Mouse (Mus musculus): ENCODE measurements around the gene Sycp3. TPM values are rescaled to one million over a fixed set of nuclear protein-coding genes. Genes with fewer than 3 reads are reported as not detected.

Gene Sycp3
- polyA plus RNA-seq (2015; fragmentation: Nextera tagmentation; extraction: Ambion mirVana) = 0.39 and 0.62 TPM in 2 replicates

GRCm38 (mm10) chr10:88459502-88459992 lies at the start of gene Sycp3:
Sycp3 (plus strand) TSS chr10:88459569.
- no peak for ATAC-seq
- no peak within 1 kb of the TSS for H3K4me2 ChIP-seq (replicated peaks)

GRCm38 (mm10) chr10:88409751-88410150 lies 49.6 kb upstream of the Sycp3 start:
- Histone ChIP-seq H3K4me3 (replicated peaks) (no peak overlapping the region), H3K4me1 (replicated peaks) (no peaks in the 10 kb centered on the region), H3K9me3 (no peaks in the 10 kb centered on the region), H3K36me3 (no peaks in the 10 kb centered on the region), H3K4me2 (replicated peaks) (no peak overlapping the region), H3K27me3 (replicated peaks) (no peaks in the 10 kb centered on the region), H3K27ac (no peak overlapping the region), H3K9ac (no peak overlapping the region)
- ATAC-seq = no peak
- 51% methylated on average over 2 of the region's 2 CpGs for WGBS

More at GRCm38 (mm10) chr10:88459502-88459992, at the start of gene Sycp3:
- no peak within 1 kb of the TSS for H3K9ac ChIP-seq
- H3K4me1 ChIP-seq (replicated peaks) = no peaks in the 10 kb centered on the region
- H3K4me3 ChIP-seq (replicated peaks) = no peak within 1 kb of the TSS
- 82% methylated on average over 33 of the region's 33 CpGs for WGBS
- H3K9me3 ChIP-seq = no peaks in the 10 kb centered on the region
- H3K27me3 ChIP-seq (replicated peaks) = no peaks in the 10 kb centered on the region
- no peaks in the 10 kb centered on the region for H3K36me3 ChIP-seq
- no peak within 1 kb of the TSS for H3K27ac ChIP-seq

DNA sequence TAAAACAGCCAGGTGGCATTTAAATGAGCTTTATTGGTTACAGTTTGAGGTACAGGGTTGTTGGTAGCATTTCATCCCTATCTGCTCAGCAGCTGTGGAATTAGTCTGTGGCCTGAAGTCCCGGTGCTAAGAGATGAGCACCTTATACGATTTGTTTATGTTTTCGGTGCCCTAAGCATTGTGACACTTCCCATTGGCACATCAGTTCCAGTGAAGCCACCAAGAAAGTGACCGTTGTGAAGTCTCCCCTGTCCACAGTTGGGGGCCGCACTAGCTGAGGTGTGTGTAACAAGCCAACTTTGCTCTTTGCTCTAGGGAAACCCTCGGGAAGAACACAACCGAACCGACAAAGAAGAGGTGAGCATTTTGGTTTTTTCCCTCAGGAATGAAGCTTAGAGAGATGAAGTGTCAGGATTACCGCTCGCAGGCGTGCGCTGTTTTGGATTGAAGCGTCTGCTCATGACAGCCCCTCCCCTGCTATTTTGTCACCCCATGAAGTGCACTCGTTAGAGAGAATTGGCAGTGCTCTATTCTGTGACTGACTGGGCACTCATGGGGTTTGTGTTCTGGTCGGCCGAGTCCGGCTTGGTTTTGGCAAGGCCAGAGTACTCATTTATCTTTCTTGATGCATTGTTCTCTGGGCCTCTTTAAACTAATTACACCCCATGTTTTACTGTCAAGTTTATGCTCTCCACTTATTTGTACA lies 46.9 kb upstream of the Sycp3 start:
- no peaks in the 10 kb centered on the region for H3K4me1 ChIP-seq (replicated peaks)
- H3K27me3 ChIP-seq (replicated peaks) = no peaks in the 10 kb centered on the region
- ATAC-seq = no peak
- H3K27ac ChIP-seq = no peak overlapping the region
- no peaks in the 10 kb centered on the region for H3K9me3 ChIP-seq
- 65% methylated on average over 17 of the region's 17 CpGs for WGBS
- H3K36me3 ChIP-seq = no peaks in the 10 kb centered on the region; the same call in 1 of the 2 replicates
- no peak overlapping the region for H3K4me2 ChIP-seq (replicated peaks)
- no peak overlapping the region for H3K4me3 ChIP-seq (replicated peaks)
- no peak overlapping the region for H3K9ac ChIP-seq

DNA sequence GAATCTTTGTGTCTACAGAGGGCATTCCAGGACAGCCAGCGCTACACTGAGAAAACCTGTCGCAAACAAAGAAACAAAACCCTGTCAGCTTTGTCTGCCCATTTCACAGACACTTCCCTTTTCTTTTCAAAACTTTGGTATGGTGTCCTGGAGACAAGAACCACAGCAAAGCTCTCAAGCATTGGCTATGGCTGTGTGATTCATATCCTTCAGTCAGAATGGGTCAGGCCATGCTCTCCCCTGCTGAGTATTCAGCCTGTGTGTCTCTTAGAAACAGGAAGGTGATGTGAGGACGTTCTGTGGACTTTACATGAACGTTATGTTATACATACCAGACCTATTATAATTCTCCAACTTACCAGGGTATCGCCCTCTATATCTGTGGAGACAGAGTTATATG lies 41.7 kb upstream of the Sycp3 start:
- Histone ChIP-seq H3K9ac (no peak overlapping the region), H3K36me3 (peaks cover 6% of the 10 kb centered on the region), H3K27ac (no peak overlapping the region), H3K4me2 (replicated peaks) (no peak overlapping the region), H3K9me3 (no peaks in the 10 kb centered on the region), H3K27me3 (replicated peaks) (no peaks in the 10 kb centered on the region), H3K4me1 (replicated peaks) (no peaks in the 10 kb centered on the region), H3K4me3 (replicated peaks) (no peak overlapping the region)
- WGBS = 87% methylated on average over 5 of the region's 5 CpGs
- ATAC-seq = no peak

DNA sequence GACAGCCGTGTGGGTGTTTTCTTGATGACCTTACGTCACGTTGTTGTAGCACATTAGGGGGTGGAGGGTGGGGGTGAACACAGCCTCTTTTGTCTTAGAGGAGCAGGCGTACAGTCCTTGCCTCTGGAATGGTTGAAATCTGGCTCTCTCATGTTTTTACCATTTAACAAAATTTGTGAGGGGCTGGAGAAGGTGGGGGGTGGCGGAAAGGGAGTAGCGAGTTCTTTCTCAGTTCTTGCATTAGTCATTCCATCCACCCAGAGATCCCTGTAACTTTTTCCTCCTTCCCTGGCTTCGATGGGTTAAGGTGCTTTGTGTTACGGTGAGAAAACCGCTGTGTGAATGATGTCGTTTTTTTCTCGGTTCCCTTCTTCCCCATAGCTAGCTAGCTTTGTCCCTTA lies 39.2 kb upstream of the Sycp3 start:
- 74% methylated on average over 11 of the region's 11 CpGs for WGBS
- no peak for ATAC-seq
- H3K4me3 ChIP-seq (replicated peaks) = no peak overlapping the region
- no peaks in the 10 kb centered on the region for H3K4me1 ChIP-seq (replicated peaks)
- no peak overlapping the region for H3K4me2 ChIP-seq (replicated peaks)
- no peak overlapping the region for H3K9ac ChIP-seq
- H3K27ac ChIP-seq = no peak overlapping the region
- peaks cover 6% of the 10 kb centered on the region for H3K36me3 ChIP-seq
- no peaks in the 10 kb centered on the region for H3K9me3 ChIP-seq
- H3K27me3 ChIP-seq (replicated peaks) = no peaks in the 10 kb centered on the region

DNA sequence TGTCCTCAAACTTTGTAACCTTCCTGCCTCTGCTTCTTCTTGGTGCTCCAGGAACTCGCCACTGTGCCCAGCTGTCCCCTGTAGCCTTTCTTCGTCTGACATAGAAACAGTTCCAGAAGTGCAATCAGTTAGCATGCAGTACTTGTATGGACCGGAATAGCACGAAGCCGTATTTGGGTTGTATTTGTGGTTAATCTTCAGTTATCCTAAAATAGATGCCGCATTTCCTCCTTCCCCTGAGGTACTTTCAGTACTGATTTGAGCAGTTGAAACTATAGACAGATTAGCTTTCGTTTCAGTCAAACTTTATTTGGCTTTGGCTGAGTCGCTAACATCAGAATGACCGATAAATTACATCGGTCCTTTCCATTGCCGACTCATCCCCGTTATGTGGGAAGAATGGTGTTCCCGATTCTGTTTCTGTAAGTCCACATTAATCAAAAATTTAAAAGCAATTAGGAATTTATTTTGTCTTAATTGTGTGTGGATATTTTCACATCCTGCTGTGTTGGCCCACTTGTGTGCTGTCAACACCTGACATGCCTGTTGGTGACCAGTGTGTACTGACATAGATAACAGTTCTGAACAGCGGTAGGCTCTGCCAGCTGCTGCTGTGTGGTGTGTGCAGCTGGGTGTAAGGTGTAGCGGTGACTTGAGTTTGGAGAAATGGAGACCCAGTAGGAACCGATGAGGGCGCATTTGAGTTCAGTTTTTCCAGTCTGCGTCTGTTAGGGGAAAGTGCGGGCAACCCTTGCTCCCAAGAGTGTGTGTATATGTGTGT lies 38.5 kb upstream of the Sycp3 start:
- Histone ChIP-seq H3K27me3 (replicated peaks) (no peaks in the 10 kb centered on the region), H3K27ac (no peak overlapping the region), H3K4me1 (replicated peaks) (no peaks in the 10 kb centered on the region), H3K4me2 (replicated peaks) (no peak overlapping the region), H3K9ac (no peak overlapping the region), H3K36me3 (peaks cover 6% of the 10 kb centered on the region), H3K9me3 (no peaks in the 10 kb centered on the region), H3K4me3 (replicated peaks) (no peak overlapping the region)
- no peak for ATAC-seq
- 92% methylated on average over 19 of the region's 19 CpGs for WGBS

DNA sequence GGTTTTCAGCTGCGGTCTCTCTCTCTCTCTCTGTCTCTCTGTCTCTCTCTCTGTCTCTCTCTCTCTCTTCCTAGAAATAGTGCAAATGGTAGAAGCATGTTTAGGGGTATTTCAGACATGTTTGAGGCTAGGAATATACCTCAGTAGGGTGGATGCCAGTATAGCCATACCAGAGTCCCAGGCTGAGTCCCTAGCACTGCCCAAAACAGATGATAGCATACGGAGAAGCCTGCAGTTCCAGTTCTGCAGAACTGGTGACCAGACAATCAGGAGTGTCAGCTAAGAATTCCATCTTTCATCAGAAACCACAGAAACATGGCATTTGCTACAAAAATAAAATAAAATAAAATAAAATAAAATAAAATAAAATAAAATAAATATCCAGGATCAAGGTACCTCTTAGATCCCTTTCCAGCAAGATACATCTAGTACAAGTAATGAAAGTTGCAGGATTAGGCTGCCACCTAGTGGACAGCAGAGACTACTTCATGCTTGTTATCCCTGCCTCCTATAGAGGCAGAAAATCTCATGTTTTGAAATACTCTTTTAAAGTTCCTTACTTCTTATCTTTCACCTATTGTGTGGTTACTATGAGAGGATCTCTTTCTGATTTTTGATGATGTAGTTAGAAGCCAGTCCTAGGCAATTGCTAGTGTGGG lies 33.1 kb upstream of the Sycp3 start:
- Histone ChIP-seq H3K4me1 (replicated peaks) (no peaks in the 10 kb centered on the region), H3K4me2 (replicated peaks) (no peak overlapping the region), H3K4me3 (replicated peaks) (no peak overlapping the region), H3K27me3 (replicated peaks) (no peaks in the 10 kb centered on the region), H3K27ac (no peak overlapping the region), H3K9ac (no peak overlapping the region), H3K9me3 (no peaks in the 10 kb centered on the region), H3K36me3 (0 out of 2 replicates have a peak, but pooled peaks cover 9% of the 10 kb centered on the region)
- 94% methylated on average over 2 of the region's 2 CpGs for WGBS
- peak; percentile 76; the same call in 1 of the 2 replicates for ATAC-seq

DNA sequence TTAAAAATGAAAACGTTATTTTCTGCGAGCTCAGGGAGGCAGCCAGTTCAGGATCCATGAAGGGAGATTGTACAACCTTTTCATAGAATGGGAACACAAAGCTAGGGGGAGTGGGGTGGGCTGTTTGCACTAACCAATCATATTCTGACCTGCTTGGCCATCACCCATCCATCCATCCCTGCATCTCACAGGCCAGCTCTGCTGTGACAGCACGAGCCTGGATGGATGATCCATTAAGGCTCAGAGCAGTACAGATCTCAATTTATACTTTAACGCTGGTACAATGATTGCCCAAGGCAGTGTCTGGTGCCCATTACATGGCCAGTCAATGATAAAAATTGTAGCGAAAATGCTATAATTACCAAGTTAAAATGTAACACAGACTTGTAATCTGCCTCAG lies 32.5 kb upstream of the Sycp3 start:
- H3K27me3 ChIP-seq (replicated peaks) = no peaks in the 10 kb centered on the region
- ATAC-seq = peak; percentile 26; the same call in 1 of the 2 replicates
- WGBS = 60% methylated on average over 5 of the region's 5 CpGs
- no peak overlapping the region for H3K4me2 ChIP-seq (replicated peaks)
- H3K4me3 ChIP-seq (replicated peaks) = no peak overlapping the region
- H3K9ac ChIP-seq = no peak overlapping the region
- H3K27ac ChIP-seq = no peak overlapping the region
- no peaks in the 10 kb centered on the region for H3K9me3 ChIP-seq
- 0 out of 2 replicates have a peak, but pooled peaks cover 9% of the 10 kb centered on the region for H3K36me3 ChIP-seq
- H3K4me1 ChIP-seq (replicated peaks) = no peaks in the 10 kb centered on the region

DNA sequence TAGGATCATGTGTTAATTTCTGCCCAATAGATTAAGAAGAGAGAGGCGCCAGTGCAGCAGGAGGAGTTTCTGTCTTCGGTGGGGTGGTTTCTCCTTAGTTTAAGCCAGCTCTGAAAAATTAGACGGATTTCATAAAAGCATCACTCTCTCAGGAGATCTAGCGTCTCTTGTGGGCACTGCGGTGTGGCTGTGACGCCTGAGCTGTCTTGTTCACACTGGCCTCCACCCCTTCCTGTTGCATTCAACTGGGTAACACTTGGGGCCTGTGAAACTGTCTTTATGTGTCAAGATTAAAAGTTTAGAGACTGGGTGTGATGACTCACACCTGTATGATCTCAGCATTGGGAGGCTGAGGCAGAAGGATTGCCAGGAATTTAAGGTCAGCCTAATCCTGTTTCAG lies 31.4 kb upstream of the Sycp3 start:
- H3K36me3 ChIP-seq = 0 out of 2 replicates have a peak, but pooled peaks cover 9% of the 10 kb centered on the region
- no peaks in the 10 kb centered on the region for H3K27me3 ChIP-seq (replicated peaks)
- 89% methylated on average over 6 of the region's 6 CpGs for WGBS
- H3K4me3 ChIP-seq (replicated peaks) = no peak overlapping the region
- no peak for ATAC-seq
- H3K4me2 ChIP-seq (replicated peaks) = no peak overlapping the region
- H3K4me1 ChIP-seq (replicated peaks) = no peaks in the 10 kb centered on the region
- H3K27ac ChIP-seq = no peak overlapping the region
- H3K9me3 ChIP-seq = no peaks in the 10 kb centered on the region
- no peak overlapping the region for H3K9ac ChIP-seq

DNA sequence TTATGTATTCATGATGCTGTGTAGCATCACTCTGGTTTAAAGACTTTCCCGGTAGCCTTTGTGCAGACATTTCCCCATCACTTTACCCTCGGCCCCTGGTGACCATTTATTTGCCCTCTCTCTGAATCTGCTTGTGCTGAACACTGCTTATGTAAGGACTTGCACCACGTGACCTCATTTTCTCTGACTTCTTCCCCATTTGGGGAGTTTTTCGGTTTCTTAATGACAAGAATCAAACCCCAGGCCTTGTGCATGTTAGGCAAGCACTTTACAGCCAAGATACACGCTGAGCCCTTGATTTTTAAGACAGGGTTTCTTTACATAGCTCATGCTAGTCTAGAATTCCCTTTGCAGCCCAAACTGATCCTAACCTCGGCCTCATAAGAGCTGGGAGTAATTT lies 18.1 kb upstream of the Sycp3 start:
- H3K9me3 ChIP-seq = no peaks in the 10 kb centered on the region
- H3K27ac ChIP-seq = no peak overlapping the region
- H3K4me2 ChIP-seq (replicated peaks) = no peak overlapping the region
- no peak for ATAC-seq
- no peaks in the 10 kb centered on the region for H3K27me3 ChIP-seq (replicated peaks)
- H3K9ac ChIP-seq = no peak overlapping the region
- 0 out of 2 replicates have a peak, but pooled peaks cover 8% of the 10 kb centered on the region for H3K36me3 ChIP-seq
- H3K4me1 ChIP-seq (replicated peaks) = no peaks in the 10 kb centered on the region
- 82% methylated on average over 6 of the region's 6 CpGs for WGBS
- no peak overlapping the region for H3K4me3 ChIP-seq (replicated peaks)

- no peak overlapping the region for H3K27ac ChIP-seq
- ATAC-seq = no peak
- WGBS = 78% methylated on average over 2 of the region's 2 CpGs
Observed at GRCm38 (mm10) chr10:88451221-88451620, 8.1 kb upstream of the Sycp3 start.

GRCm38 (mm10) chr10:88451990-88452389 lies 7.4 kb upstream of the Sycp3 start:
- Histone ChIP-seq H3K9me3 (no peaks in the 10 kb centered on the region), H3K4me2 (replicated peaks) (no peak overlapping the region), H3K36me3 (no peaks in the 10 kb centered on the region), H3K27ac (no peak overlapping the region), H3K9ac (no peak overlapping the region), H3K4me1 (replicated peaks) (no peaks in the 10 kb centered on the region), H3K27me3 (replicated peaks) (no peaks in the 10 kb centered on the region), H3K4me3 (replicated peaks) (no peak overlapping the region)
- WGBS = 82% methylated on average over 6 of the region's 6 CpGs
- ATAC-seq = no peak

More at GRCm38 (mm10) chr10:88451221-88451620, 8.1 kb upstream of the Sycp3 start:
- Histone ChIP-seq H3K4me3 (replicated peaks) (no peak overlapping the region), H3K9me3 (no peaks in the 10 kb centered on the region), H3K4me2 (replicated peaks) (no peak overlapping the region), H3K9ac (no peak overlapping the region), H3K4me1 (replicated peaks) (no peaks in the 10 kb centered on the region), H3K27me3 (replicated peaks) (no peaks in the 10 kb centered on the region), H3K36me3 (no peaks in the 10 kb centered on the region)
